In the genomic region with DNA sequence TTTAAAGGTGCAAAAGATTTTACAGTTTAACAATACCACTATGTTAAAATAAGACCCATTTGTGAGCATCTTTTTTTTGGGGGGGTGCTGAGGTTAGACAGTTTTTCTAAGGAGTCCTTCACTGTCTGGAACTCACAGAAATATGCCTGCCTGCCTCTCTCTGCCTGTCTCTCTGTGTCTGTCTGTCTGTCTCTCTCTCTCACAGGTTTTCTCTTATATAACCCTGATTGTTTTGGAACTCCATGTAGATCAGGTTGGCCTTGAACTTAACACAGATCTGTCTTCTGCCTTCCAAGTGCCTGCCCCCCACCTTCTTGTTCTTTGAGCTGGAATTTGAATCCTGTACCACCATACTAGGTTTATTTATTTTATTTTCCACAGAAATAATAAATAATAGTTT, we compare ENCODE assay signal across 10 mouse cellular contexts. TPM values are rescaled to one million over a fixed set of nuclear protein-coding genes. Genes with fewer than 3 reads are reported as not detected.
DNase-seq lines count a peak whose midpoint lies in the region; ATAC-seq and TF ChIP-seq lines count a peak whose summit lies in the region.
"Had no signal": no experiment of that assay in that cellular context is flagged by ENCODE, and none has a peak within 500 bp of the region (broad histone marks: within the 10 kb centered on the region; RNA-seq: fewer than 3 reads in every experiment).

No protein-coding gene starts in this region.

- peak overlapping the region; percentile 69; the same call in 1 of the 2 replicates for H3K4me2 ChIP-seq in intestine, embryonic 14.5 days (ENCODE audit: low read length)
- no peak overlapping the region for H3K4me2 ChIP-seq in intestine, embryonic 15.5 days (replicated peaks)

- ATAC-seq in intestine, embryonic 14.5 days (replicated peaks; ENCODE audit: low FRiP score, low TSS enrichment, low read depth), result no peak
- ATAC-seq in intestine, embryonic 15.5 days, result no peak
- no peak for ATAC-seq in inflammation-experienced regulatory T-cells, adult 6 months

- peaks cover 52% of the 10 kb centered on the region for H3K79me2 ChIP-seq in MEL (ENCODE audit: control insufficient read depth, insufficient read depth, low read length, poor library complexity)

- no peak for TF ChIP-seq POLR2A in MEL (IDR thresholded peaks at IDR 0.05; ENCODE audit: control insufficient read depth in 1 of 2, insufficient read depth in 1 of 2, low read depth in 1 of 2, low read length in 2 of 2, poor library complexity in 1 of 2)

- TF ChIP-seq RAD21 in MEL (IDR thresholded peaks at IDR 0.05; ENCODE audit: low read depth, low read length), result no peak

- H3K9ac ChIP-seq in intestine, embryonic 14.5 days (ENCODE audit: low read length), result no peak overlapping the region
- H3K9ac ChIP-seq in intestine, embryonic 15.5 days, result no peak overlapping the region; the same call in 1 of the 2 replicates
- peak overlapping the region; percentile 46 for H3K9ac ChIP-seq in MEL (ENCODE audit: control insufficient read depth, low read depth, low read length, poor library complexity, severe bottlenecking)

- H3K27ac ChIP-seq in intestine, embryonic 14.5 days (ENCODE audit: low read depth), result no peak overlapping the region
- no peak overlapping the region for H3K27ac ChIP-seq in intestine, embryonic 15.5 days
- no peak overlapping the region for H3K27ac ChIP-seq in MEL (ENCODE audit: control insufficient read depth, low read depth, low read length)
- H3K27ac ChIP-seq in limb, embryonic 10.5 days, result no peak overlapping the region

- no peak overlapping the region for H3K4me3 ChIP-seq in intestine, embryonic 14.5 days (ENCODE audit: low read depth, low read length)
- H3K4me3 ChIP-seq in intestine, embryonic 15.5 days (replicated peaks), result no peak overlapping the region
- H3K4me3 ChIP-seq in E14TG2a.4 (replicated peaks; ENCODE audit: low read length), result peak overlapping the region; percentile 99
- peak overlapping the region in 1 of 2 experiments; percentile 73; a peak in 1 of 4 replicates for H3K4me3 ChIP-seq in MEL (ENCODE audit: control insufficient read depth in 1 of 2, insufficient read depth in 1 of 2, low read depth in 2 of 2, low read length in 2 of 2)
- H3K4me3 ChIP-seq in limb, embryonic 10.5 days, result peak overlapping the region; percentile 99

- peaks cover 11% of the 10 kb centered on the region for H3K4me1 ChIP-seq in intestine, embryonic 14.5 days (replicated peaks; ENCODE audit: control insufficient read depth, insufficient read depth, low read length)
- H3K4me1 ChIP-seq in intestine, embryonic 15.5 days (replicated peaks), result peaks cover 3% of the 10 kb centered on the region; the same call in 1 of the 2 replicates
- peaks cover 54% of the 10 kb centered on the region for H3K4me1 ChIP-seq in E14TG2a.4 (replicated peaks; ENCODE audit: low read depth, low read length)
- peaks cover 11 to 27% of the 10 kb centered on the region in 2 experiments for H3K4me1 ChIP-seq in MEL (ENCODE audit: control insufficient read depth in 1 of 2, insufficient read depth in 2 of 2, low read length in 2 of 2)
- peaks cover 12% of the 10 kb centered on the region for H3K4me1 ChIP-seq in limb, embryonic 10.5 days

- no peaks in the 10 kb centered on the region for H3K36me3 ChIP-seq in intestine, embryonic 14.5 days (ENCODE audit: control insufficient read depth, insufficient read depth, low read length)
- H3K36me3 ChIP-seq in intestine, embryonic 15.5 days, result no peaks in the 10 kb centered on the region
- H3K36me3 ChIP-seq in E14TG2a.4 (ENCODE audit: insufficient read depth, low read length) (no peaks in the 10 kb centered on the region), MEL (ENCODE audit: control insufficient read depth in 1 of 2, insufficient read depth in 2 of 2, low read length in 2 of 2) (peaks cover 0 to 34% of the 10 kb centered on the region in 2 experiments; a peak in 2 of 4 replicates)
- no peaks in the 10 kb centered on the region for H3K36me3 ChIP-seq in limb, embryonic 10.5 days

- no peak for DNase-seq in intestine, embryonic 14.5 days (ENCODE audit: low spot score)
- no peak for DNase-seq in MEL (ENCODE audit: low read depth, low spot score)
- no peak for DNase-seq in limb, embryonic 10.5 days (ENCODE audit: low spot score)
- DNase-seq in cerebellum, adult 9-11 months, result no peak
- DNase-seq: adrenal gland, postnatal 25 days; cerebellum, postnatal 10 days; lung, postnatal 14 days had no signal

- no peaks in the 10 kb centered on the region for H3K9me3 ChIP-seq in intestine, embryonic 14.5 days (ENCODE audit: control insufficient read depth, low read length)
- H3K9me3 ChIP-seq in intestine, embryonic 15.5 days, result no peaks in the 10 kb centered on the region
- H3K9me3 ChIP-seq in E14TG2a.4 (ENCODE audit: low read length), result no peaks in the 10 kb centered on the region
- no peaks in the 10 kb centered on the region for H3K9me3 ChIP-seq in MEL (replicated peaks; ENCODE audit: insufficient read depth, low read length)
- H3K9me3 ChIP-seq in limb, embryonic 10.5 days (replicated peaks), result no peaks in the 10 kb centered on the region

- H3K27me3 ChIP-seq in intestine, embryonic 14.5 days (replicated peaks; ENCODE audit: control insufficient read depth, insufficient read depth, low read length), result no peaks in the 10 kb centered on the region
- no peaks in the 10 kb centered on the region for H3K27me3 ChIP-seq in intestine, embryonic 15.5 days (replicated peaks)
- H3K27me3 ChIP-seq in E14TG2a.4 (ENCODE audit: insufficient read depth, low read length) (no peaks in the 10 kb centered on the region), MEL (ENCODE audit: control insufficient read depth in 1 of 2, insufficient read depth in 2 of 2, low read length in 2 of 2) (no peaks in the 10 kb centered on the region)
- H3K27me3 ChIP-seq in limb, embryonic 10.5 days (ENCODE audit: low read depth, poor library complexity, severe bottlenecking), result no peaks in the 10 kb centered on the region

- TF ChIP-seq EP300 in MEL (IDR thresholded peaks at IDR 0.05; ENCODE audit: low read depth in 1 of 2, low read length in 2 of 2), result no peak

- TF ChIP-seq CTCF in E14TG2a.4 (conservative IDR thresholded peaks at IDR 0.05; ENCODE audit: low read length), result no peak
- no peak for TF ChIP-seq CTCF in MEL (IDR thresholded peaks at IDR 0.05 in 2 of 3, conservative IDR thresholded peaks at IDR 0.05 in 1 of 3; ENCODE audit: control insufficient read depth in 1 of 3, insufficient read depth in 1 of 3, low read depth in 2 of 3, low read length in 3 of 3, poor library complexity in 1 of 3, severe bottlenecking in 1 of 3)

TF ChIP-seq in MEL, 35 proteins besides CTCF, POLR2A, EP300 and RAD21:
- TF ChIP-seq E2F4 (IDR thresholded peaks at IDR 0.05; ENCODE audit: borderline replicate concordance, low read depth, low read length) (no peak), HCFC1 (IDR thresholded peaks at IDR 0.05; ENCODE audit: low read depth, low read length) (no peak), MXI1 (IDR thresholded peaks at IDR 0.05; ENCODE audit: low read depth, low read length) (no peak), SIN3A (IDR thresholded peaks at IDR 0.05; ENCODE audit: low read length) (no peak), ETS1 (IDR thresholded peaks at IDR 0.05; ENCODE audit: low read depth, low read length) (no peak), POLR2AphosphoS2 (IDR thresholded peaks at IDR 0.05; ENCODE audit: low read length) (no peak), MYB (IDR thresholded peaks at IDR 0.05; ENCODE audit: low read depth, low read length) (no peak), CHD1 (IDR thresholded peaks at IDR 0.05; ENCODE audit: low read depth, low read length) (no peak), ZC3H11A (IDR thresholded peaks at IDR 0.05; ENCODE audit: low read depth, low read length) (no peak), USF1 (IDR thresholded peaks at IDR 0.05; ENCODE audit: low read depth, low read length) (no peak), ZMIZ1 (IDR thresholded peaks at IDR 0.05; ENCODE audit: low read depth, low read length) (no peak), KAT2A (conservative IDR thresholded peaks at IDR 0.05; ENCODE audit: low read depth, low read length) (no peak), GABPA (IDR thresholded peaks at IDR 0.05; ENCODE audit: low read depth, low read length) (no peak), BHLHE40 (IDR thresholded peaks at IDR 0.05; ENCODE audit: borderline replicate concordance, low read depth, low read length) (no peak), GATA1 (IDR thresholded peaks at IDR 0.05; ENCODE audit: low read depth, low read length) (no peak), MYC (IDR thresholded peaks at IDR 0.05; ENCODE audit: low read depth, low read length) (no peak), NELFE (IDR thresholded peaks at IDR 0.05; ENCODE audit: low read depth, low read length) (no peak), MAX (IDR thresholded peaks at IDR 0.05; ENCODE audit: low read length) (no peak), MEF2A (IDR thresholded peaks at IDR 0.05; ENCODE audit: extremely low read depth, insufficient replicate concordance, low read depth, low read length, poor library complexity, severe bottlenecking) (no peak)

RNA-seq across cellular contexts. Expression of gene Ube2g1, which starts 2.2 kb away (rescaled TPM):
- 62.9 and 66.9 TPM in 2 replicates for polyA plus RNA-seq in intestine, embryonic 14.5 days (2014; fragmentation: Nextera tagmentation; extraction: Ambion mirVana)
- 50.6 and 64.8 TPM in 2 replicates for polyA plus RNA-seq in intestine, embryonic 15.5 days (2015; fragmentation: Nextera tagmentation; extraction: Ambion mirVana)
- total RNA-seq in MEL (2012; rRNA removed), result 26.6 and 29.2 TPM in 2 replicates
- polyA plus RNA-seq in MEL (2012; ENCODE audit: insufficient read depth in 1 of 2, insufficient read length in 2 of 2, low read depth in 1 of 2, low replicate concordance in 2 of 2, missing spikeins in 1 of 2), result 10 to 100 TPM; 38.0 to 38.1 TPM
- polyA plus RNA-seq in limb, embryonic 10.5 days (2016; fragmentation: Nextera tagmentation; extraction: Ambion mirVana), result 76.9 and 85.6 TPM in 2 replicates
- polyA plus RNA-seq in inflammation-experienced regulatory T-cells, adult 6 months (2017; shearing (Covaris generic)), result 10 to 100 TPM; 38.6 to 45.4 (median 42.8) TPM

RNA-seq across cellular contexts. Expression of gene Spns3, which starts 58.9 kb away (rescaled TPM):
- 0.15 and 0.30 TPM in 2 replicates for polyA plus RNA-seq in intestine, embryonic 14.5 days (2014; fragmentation: Nextera tagmentation; extraction: Ambion mirVana)
- polyA plus RNA-seq in intestine, embryonic 15.5 days (2015; fragmentation: Nextera tagmentation; extraction: Ambion mirVana), result 1.2 and 1.6 TPM in 2 replicates
- 5.2 and 10.6 TPM in 2 replicates for total RNA-seq in MEL (2012; rRNA removed)
- 10 to 100 TPM in 1 of 2 experiments, not detected in 1; 12.7 TPM for polyA plus RNA-seq in MEL (2012; ENCODE audit: insufficient read depth in 1 of 2, insufficient read length in 2 of 2, low read depth in 1 of 2, low replicate concordance in 2 of 2, missing spikeins in 1 of 2)
- 0.15 TPM in 1 of 2 replicates, not detected in the other for polyA plus RNA-seq in limb, embryonic 10.5 days (2016; fragmentation: Nextera tagmentation; extraction: Ambion mirVana)
- polyA plus RNA-seq in inflammation-experienced regulatory T-cells, adult 6 months (2017; shearing (Covaris generic)), result 1 to 10 TPM in 1 of 3 experiments, under 1 TPM in 2; 0.24 to 1.2 (median 0.25) TPM

Comparison
In these comparisons a context has a peak if more than half of its experiments do, and no peak if none do; other contexts are left out.
1. H3K4me3 ChIP-seq: peak in E14TG2a.4 (single experiment) and limb, embryonic 10.5 days (single experiment); none in intestine, embryonic 14.5 days (single experiment) and intestine, embryonic 15.5 days (single experiment).